Mouse (Mus musculus) E14TG2a.4 (cell line): ENCODE measurements around the gene 4933407L21Rik.

Experiments
- H3K27me3 ChIP-seq: 2 replicates; pipeline ENCODE4 v1.6.1; 2014; ENCODE audit warnings: low read length, control low read depth; ENCODE audit not compliant: insufficient read depth
- H3K36me3 ChIP-seq: 2 replicates; pipeline ENCODE4 v1.6.1; 2014; ENCODE audit warnings: low read length, control low read depth; ENCODE audit not compliant: insufficient read depth
- H3K4me1 ChIP-seq: replicated peaks from 2 replicates; pipeline ENCODE4 v1.6.1; 2014; ENCODE audit warnings: low read depth, low read length, control low read depth
- H3K4me3 ChIP-seq: replicated peaks from 2 replicates; pipeline ENCODE4 v1.5.1; 2014; ENCODE audit warnings: mild to moderate bottlenecking, low read length
- H3K9me3 ChIP-seq: 2 replicates; pipeline ENCODE4 v1.6.1; 2014; ENCODE audit warnings: low read length, control low read depth
- CTCF ChIP-seq: conservative IDR thresholded peaks from 2 replicates; pipeline ENCODE4 v1.5.1; 2014; ENCODE audit warnings: low read length
- NANOG ChIP-seq: IDR thresholded peaks from 2 replicates; pipeline ENCODE4 v1.6.1; 2014; ENCODE audit warnings: borderline replicate concordance, low read length, mixed read lengths
- POU5F1 ChIP-seq: IDR thresholded peaks from 2 replicates; pipeline ENCODE4 v1.6.1; 2014; ENCODE audit warnings: low read length, borderline replicate concordance

Gene 4933407L21Rik

GRCm38 (mm10) chr1:85897901-85898760 is 30.2 kb upstream of the 4933407L21Rik start:
- no peaks in the 10 kb centered on the region; the same call in 1 of the 2 replicates for H3K9me3 ChIP-seq
- no peak overlapping the region for H3K4me3 ChIP-seq
- peaks cover 71% of the 10 kb centered on the region for H3K4me1 ChIP-seq
- H3K27me3 ChIP-seq: peaks cover 4% of the 10 kb centered on the region; the same call in 1 of the 2 replicates
- TF ChIP-seq CTCF (no peak), POU5F1 (no peak), NANOG (no peak)
- H3K36me3 ChIP-seq: peaks cover 10% of the 10 kb centered on the region

GRCm38 (mm10) chr1:85898761-85899387 is 29.4 kb upstream of the 4933407L21Rik start:
- Histone ChIP-seq H3K36me3 (peaks cover 18% of the 10 kb centered on the region), H3K27me3 (peaks cover under 1% of the 10 kb centered on the region; the same call in 1 of the 2 replicates), H3K4me1 (peaks cover 67% of the 10 kb centered on the region), H3K4me3 (no peak overlapping the region), H3K9me3 (no peaks in the 10 kb centered on the region)
- no peak for TF ChIP-seq POU5F1
- TF ChIP-seq CTCF: no peak

GRCm38 (mm10) chr1:85899388-85899761 is 28.9 kb upstream of the 4933407L21Rik start:
- H3K9me3 ChIP-seq: no peaks in the 10 kb centered on the region
- no peaks in the 10 kb centered on the region for H3K27me3 ChIP-seq
- H3K4me3 ChIP-seq: no peak overlapping the region
- TF ChIP-seq CTCF (0 out of 2 replicates have a peak, but pooled peaks have one; percentile 17), POU5F1 (no peak)
- peaks cover 22% of the 10 kb centered on the region for H3K36me3 ChIP-seq
- H3K4me1 ChIP-seq: peaks cover 64% of the 10 kb centered on the region

GRCm38 (mm10) chr1:85900521-85901333 is 27.6 kb upstream of the 4933407L21Rik start:
- no peak for TF ChIP-seq CTCF
- TF ChIP-seq POU5F1: no peak
- no peak for TF ChIP-seq NANOG
- H3K27me3 ChIP-seq: no peaks in the 10 kb centered on the region
- peaks cover 35% of the 10 kb centered on the region for H3K36me3 ChIP-seq

GRCm38 (mm10) chr1:85901516-85902107 is 26.7 kb upstream of the 4933407L21Rik start:
- H3K9me3 ChIP-seq: no peaks in the 10 kb centered on the region
- H3K4me3 ChIP-seq: no peak overlapping the region
- no peak for TF ChIP-seq NANOG
- no peak for TF ChIP-seq CTCF
- H3K36me3 ChIP-seq: peaks cover 44% of the 10 kb centered on the region
- peaks cover 51% of the 10 kb centered on the region for H3K4me1 ChIP-seq
- no peaks in the 10 kb centered on the region for H3K27me3 ChIP-seq

More at GRCm38 (mm10) chr1:85900521-85901333, 27.6 kb upstream of the 4933407L21Rik start:
- Histone ChIP-seq H3K4me3 (no peak overlapping the region), H3K9me3 (no peaks in the 10 kb centered on the region), H3K4me1 (peaks cover 57% of the 10 kb centered on the region)

GRCm38 (mm10) chr1:85902108-85902561 is 26.1 kb upstream of the 4933407L21Rik start:
- H3K4me3 ChIP-seq: no peak overlapping the region
- no peak for TF ChIP-seq NANOG
- H3K36me3 ChIP-seq: peaks cover 46% of the 10 kb centered on the region
- H3K4me1 ChIP-seq: peaks cover 51% of the 10 kb centered on the region
- no peaks in the 10 kb centered on the region for H3K9me3 ChIP-seq
- H3K27me3 ChIP-seq: no peaks in the 10 kb centered on the region

GRCm38 (mm10) chr1:85906892-85907291 is 21.4 kb upstream of the 4933407L21Rik start:
- Histone ChIP-seq H3K9me3 (no peaks in the 10 kb centered on the region), H3K27me3 (no peaks in the 10 kb centered on the region), H3K36me3 (peaks cover 52% of the 10 kb centered on the region), H3K4me3 (no peak overlapping the region), H3K4me1 (peaks cover 40% of the 10 kb centered on the region)
- TF ChIP-seq POU5F1: no peak
- TF ChIP-seq NANOG: no peak
- no peak for TF ChIP-seq CTCF
